ENCODE assay signal across 12 mouse cellular contexts in the genomic region with DNA sequence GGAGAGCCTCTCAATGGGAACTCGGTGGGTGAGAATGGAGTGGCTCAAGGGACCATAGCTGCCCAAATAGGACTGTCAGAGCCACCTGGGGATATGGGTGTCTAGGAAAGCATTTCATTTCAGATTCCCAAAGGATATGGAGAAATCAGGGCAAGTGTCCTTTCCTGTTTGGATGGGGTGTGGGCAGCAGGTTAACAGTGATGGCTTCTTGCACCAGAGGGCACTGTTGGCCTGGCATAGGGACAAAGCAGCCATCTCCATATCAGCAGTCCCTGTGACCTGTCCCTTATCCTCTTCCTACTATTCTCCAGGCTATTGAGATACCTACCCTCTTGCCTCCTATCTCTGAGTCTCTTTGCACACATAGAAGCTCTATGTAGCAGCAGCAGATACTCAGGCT. TPM values are rescaled to one million over a fixed set of nuclear protein-coding genes. Genes with fewer than 3 reads are reported as not detected.
A peak's percentile ranks its signal among the peaks of the same experiment; 100 is the strongest.
DNase-seq lines count a peak whose midpoint lies in the region; TF ChIP-seq lines count a peak whose summit lies in the region.
"Had no signal": no experiment of that assay in that cellular context is flagged by ENCODE, and none has a peak within 500 bp of the region (broad histone marks: within the 10 kb centered on the region; RNA-seq: fewer than 3 reads in every experiment).

No protein-coding gene starts in this region.

- H3K4me1 ChIP-seq in bone marrow, adult 2 months (ENCODE audit: control insufficient read depth, insufficient read depth, low read length) = no peaks in the 10 kb centered on the region
- H3K4me1 ChIP-seq: embryonic facial prominence, embryonic 12.5 days; hindbrain, embryonic 13.5 days had no signal

- TF ChIP-seq POLR2A in bone marrow, adult 2 months (IDR thresholded peaks at IDR 0.05; ENCODE audit: borderline replicate concordance, control insufficient read depth, low read depth, low read length) = no peak

- peak; percentile 23; the same call in 1 of the 2 replicates for TF ChIP-seq CTCF in bone marrow, adult 2 months (IDR thresholded peaks at IDR 0.05; ENCODE audit: control insufficient read depth, insufficient read depth, low read length)

- no peak overlapping the region for H3K4me3 ChIP-seq in bone marrow, adult 2 months (replicated peaks; ENCODE audit: control insufficient read depth, low read depth, low read length)
- H3K4me3 ChIP-seq: embryonic facial prominence, embryonic 12.5 days; hindbrain, embryonic 13.5 days; neural tube, embryonic 15.5 days had no signal

- no peak overlapping the region for H3K27ac ChIP-seq in bone marrow, adult 2 months (ENCODE audit: control insufficient read depth, insufficient read depth, low read depth, low read length, poor library complexity)
- H3K27ac ChIP-seq: embryonic facial prominence, embryonic 12.5 days; hindbrain, embryonic 13.5 days; neural tube, embryonic 15.5 days had no signal

- peak; percentile 68 to 70 for DNase-seq in cerebellum, postnatal 10 days
- DNase-seq in cerebellum, adult 9-11 months = no peak
- DNase-seq in kidney, postnatal 10 days = peak; percentile 46
- no peak for DNase-seq in kidney, postnatal 14 days
- peak; percentile 25 for DNase-seq in 3T3-L1 (ENCODE audit: low read depth, low spot score)
- no peak for DNase-seq in ovary, postnatal 10 days (ENCODE audit: low spot score)
- no peak for DNase-seq in gastrocnemius, adult 18-20 months (ENCODE audit: low spot score)
- DNase-seq: midbrain, embryonic 14.5 days had no signal

- 86% methylated on average over 1 of the region's 1 CpGs for WGBS in bone marrow, adult 2 months

RNA-seq across cellular contexts. Expression of gene Lrfn4, which starts 26.4 kb away (rescaled TPM):
- 1.2 and 2.7 TPM in 2 replicates for polyA plus RNA-seq in bone marrow, adult 2 months (2011; ENCODE audit: insufficient read depth, insufficient read length, low replicate concordance, missing spikeins)
- 1 to 10 TPM in 1 of 2 experiments, under 1 TPM in 1; 0.94 to 1.2 TPM for total RNA-seq in gastrocnemius, adult 18-20 months (2021)

RNA-seq across cellular contexts. Expression of gene Rce1, which starts 36.4 kb away (rescaled TPM):
- polyA plus RNA-seq in bone marrow, adult 2 months (2011; ENCODE audit: insufficient read depth, insufficient read length, low replicate concordance, missing spikeins) = 18.8 and 26.2 TPM in 2 replicates
- total RNA-seq in gastrocnemius, adult 18-20 months (2021) = 1 to 10 TPM; 4.3 to 4.5 TPM

Comparison
In these comparisons a context has a peak if more than half of its experiments do, and no peak if none do; other contexts are left out.
1. DNase-seq: peak in cerebellum, postnatal 10 days (2 of 2), kidney, postnatal 10 days (single experiment) and 3T3-L1 (single experiment); none in cerebellum, adult 9-11 months (single experiment), kidney, postnatal 14 days (single experiment), ovary, postnatal 10 days (single experiment) and gastrocnemius, adult 18-20 months (single experiment).